Mouse (Mus musculus): ENCODE measurements around the gene Afmid. TPM values are rescaled to one million over a fixed set of nuclear protein-coding genes. Genes with fewer than 3 reads are reported as not detected.

Gene Afmid
- polyA plus RNA-seq, 1 experiment from 2014 or later, result 5.7 TPM

DNA sequence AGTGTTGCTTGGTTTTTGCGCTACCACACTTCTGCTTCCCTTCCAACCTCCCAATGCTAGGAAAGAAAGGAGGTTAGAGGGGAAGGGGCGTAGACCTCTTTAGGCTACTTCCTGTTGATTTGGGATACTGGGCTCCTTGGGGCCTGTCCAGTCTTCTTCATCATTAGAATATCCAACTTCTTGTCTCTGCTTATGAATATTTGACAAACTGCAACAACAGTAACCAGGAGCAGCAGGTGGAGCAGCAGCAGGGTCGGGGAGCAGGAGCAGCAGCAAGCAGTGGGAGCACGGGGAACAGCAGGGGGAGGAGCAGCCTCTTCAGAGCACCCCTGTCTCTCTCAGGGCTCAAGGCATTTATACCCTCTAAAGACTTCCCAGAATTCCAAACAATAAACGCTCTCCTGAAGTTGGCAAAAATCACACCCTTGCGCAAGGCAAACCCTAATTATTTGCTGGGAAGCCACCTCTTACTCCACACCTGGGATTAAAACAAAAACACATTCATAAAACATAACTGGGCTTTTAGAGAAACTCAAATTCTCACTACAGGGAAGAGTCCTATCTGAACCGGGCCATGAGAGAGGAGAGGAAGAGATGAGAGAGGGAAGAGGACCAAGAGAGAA, 22.0 kb downstream of the Afmid start:
- H3K4me3 ChIP-seq (ENCODE audit: low read depth, low read length), result no peak overlapping the region
- H3K36me3 ChIP-seq (ENCODE audit: control insufficient read depth, insufficient read depth, low read length), result peaks cover 5% of the 10 kb centered on the region; the same call in 1 of the 2 replicates
- WGBS, result 84% methylated on average over 7 of the region's 7 CpGs
- no peaks in the 10 kb centered on the region for H3K27me3 ChIP-seq (replicated peaks; ENCODE audit: control insufficient read depth, insufficient read depth, low read length)
- DNase-seq (ENCODE audit: low spot score) (no peak), ATAC-seq (no peak)
- no peak overlapping the region; the same call in 1 of the 2 replicates for H3K4me2 ChIP-seq (ENCODE audit: low read length)
- H3K9me3 ChIP-seq (replicated peaks; ENCODE audit: control insufficient read depth, low read length), result no peaks in the 10 kb centered on the region
- H3K4me1 ChIP-seq (ENCODE audit: control insufficient read depth, insufficient read depth, low read length), result peaks cover 15% of the 10 kb centered on the region
- peak overlapping the region; percentile 98; the same call in 1 of the 2 replicates for H3K27ac ChIP-seq (ENCODE audit: low read depth, low read length)
- H3K9ac ChIP-seq (ENCODE audit: low read length), result peak overlapping the region; percentile 93

DNA sequence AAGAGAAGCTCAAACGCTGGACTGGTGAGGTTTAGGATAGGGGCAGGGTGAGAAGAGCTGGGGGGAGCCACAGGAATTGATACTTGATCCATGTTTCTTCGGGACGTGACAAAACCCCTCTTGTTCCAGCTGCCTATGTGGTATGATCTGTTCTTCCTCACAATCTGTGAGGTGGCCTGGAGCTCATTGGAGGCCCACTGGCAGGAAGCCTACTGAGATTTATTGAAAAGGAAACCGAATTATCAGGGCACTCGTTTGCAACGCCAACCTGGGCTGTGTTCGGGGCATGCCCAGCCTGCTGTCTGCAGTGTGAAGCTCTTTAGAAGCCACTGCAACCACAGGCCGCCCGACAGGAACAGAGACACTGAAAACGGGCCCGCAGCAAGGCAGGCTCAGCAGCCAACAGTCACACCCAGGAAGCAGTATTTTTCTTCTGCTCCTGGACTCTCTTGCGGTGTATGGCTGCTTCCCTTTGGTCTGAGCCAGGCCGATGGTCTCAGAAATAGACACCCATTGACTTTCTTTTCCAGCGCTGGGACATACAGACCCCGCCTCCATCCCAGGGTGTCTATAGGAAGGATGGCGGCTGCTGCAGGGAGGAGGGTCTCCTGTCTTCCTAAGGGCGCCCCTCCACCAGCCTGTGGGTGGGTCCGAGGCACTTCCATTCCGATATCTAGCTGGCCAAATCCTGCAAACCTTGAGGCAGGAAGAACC, 22.7 kb downstream of the Afmid start:
- DNase-seq (ENCODE audit: low spot score) (no peak), ATAC-seq (peak; percentile 90)
- H3K9ac ChIP-seq (ENCODE audit: low read length), result peak overlapping the region; percentile 93
- 7% methylated on average over 19 of the region's 19 CpGs for WGBS
- peak overlapping the region; percentile 64 for H3K4me3 ChIP-seq (ENCODE audit: low read depth, low read length)
- peaks cover 15% of the 10 kb centered on the region for H3K4me1 ChIP-seq (ENCODE audit: control insufficient read depth, insufficient read depth, low read length)
- peak overlapping the region; percentile 98 for H3K27ac ChIP-seq (ENCODE audit: low read depth, low read length)
- H3K36me3 ChIP-seq (ENCODE audit: control insufficient read depth, insufficient read depth, low read length), result peaks cover 12% of the 10 kb centered on the region; the same call in 1 of the 2 replicates
- no peaks in the 10 kb centered on the region for H3K9me3 ChIP-seq (replicated peaks; ENCODE audit: control insufficient read depth, low read length)
- peak overlapping the region; percentile 84 for H3K4me2 ChIP-seq (ENCODE audit: low read length)
- no peaks in the 10 kb centered on the region for H3K27me3 ChIP-seq (replicated peaks; ENCODE audit: control insufficient read depth, insufficient read depth, low read length)

DNA sequence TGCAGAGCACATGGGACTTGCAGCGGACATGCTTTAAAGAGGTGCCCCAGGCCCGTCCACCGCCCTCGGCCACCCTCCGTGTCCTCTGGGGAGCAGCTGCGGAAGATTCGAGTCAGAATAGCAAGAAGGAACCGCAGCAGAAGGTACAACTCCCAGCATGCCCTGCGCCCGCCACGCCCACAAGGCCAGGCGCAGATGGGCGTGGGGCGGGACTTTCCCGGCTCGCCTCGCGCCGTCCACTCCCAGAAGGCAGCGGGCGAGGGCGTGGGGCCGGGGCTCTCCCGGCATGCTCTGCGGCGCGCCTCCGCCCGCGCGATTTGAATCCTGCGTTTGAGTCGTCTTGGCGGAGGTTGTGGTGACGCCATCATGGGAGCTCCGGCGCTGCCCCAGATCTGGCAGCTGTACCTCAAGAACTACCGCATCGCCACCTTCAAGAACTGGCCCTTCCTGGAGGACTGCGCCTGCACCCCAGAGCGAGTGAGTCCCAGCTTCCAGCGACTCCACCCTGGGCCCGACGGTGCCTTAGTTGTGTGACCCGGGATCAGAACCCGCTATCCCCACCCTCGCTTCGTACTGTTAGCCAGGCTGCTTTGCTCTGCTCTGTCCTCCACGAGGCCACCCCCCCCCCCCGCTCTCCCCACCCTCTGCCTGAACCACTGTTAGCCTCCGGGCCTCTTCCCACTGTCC, 23.4 kb downstream of the Afmid start, which contains the start of gene Birc5:
Gene Birc5 (plus strand): TSS at position 267 of the 687 bp plus-strand sequence.
- H3K4me3 ChIP-seq (ENCODE audit: low read depth, low read length), result peak within 1 kb of the TSS; percentile 64
- H3K9ac ChIP-seq (ENCODE audit: low read length), result peak within 1 kb of the TSS; percentile 93
- H3K4me2 ChIP-seq (ENCODE audit: low read length), result peak within 1 kb of the TSS; percentile 84
- H3K4me1 ChIP-seq (ENCODE audit: control insufficient read depth, insufficient read depth, low read length), result peaks cover 15% of the 10 kb centered on the region
- DNase-seq (ENCODE audit: low spot score), result peak; percentile 98
- H3K36me3 ChIP-seq (ENCODE audit: control insufficient read depth, insufficient read depth, low read length), result peaks cover 19% of the 10 kb centered on the region
- H3K27ac ChIP-seq (ENCODE audit: low read depth, low read length), result peak within 1 kb of the TSS; percentile 98
- under 1% methylated on average over 51 of the region's 51 CpGs for WGBS
- H3K9me3 ChIP-seq (replicated peaks; ENCODE audit: control insufficient read depth, low read length), result no peaks in the 10 kb centered on the region
- ATAC-seq, result peak; percentile 95
- H3K27me3 ChIP-seq (replicated peaks; ENCODE audit: control insufficient read depth, insufficient read depth, low read length), result no peaks in the 10 kb centered on the region

DNA sequence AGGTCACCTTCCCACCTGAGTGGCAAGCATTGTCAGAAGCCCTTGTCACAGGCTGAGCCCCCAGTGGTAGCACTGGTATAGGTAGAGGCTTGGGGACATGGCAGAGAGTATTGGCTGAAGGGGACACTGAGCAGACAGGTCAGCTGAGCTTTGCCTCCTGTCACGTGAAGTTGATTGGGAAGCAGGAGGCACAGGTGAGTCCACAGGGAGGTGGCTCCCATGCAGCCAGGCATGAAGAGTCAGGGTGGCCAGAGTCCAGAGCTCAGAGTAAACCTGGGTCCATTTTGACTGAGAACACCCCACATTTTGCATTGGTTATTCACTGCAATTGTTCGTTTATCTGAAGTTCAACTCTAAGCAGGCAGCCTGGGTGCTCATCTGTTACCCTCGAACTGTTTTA, 27.2 kb downstream of the Afmid start:
- H3K27me3 ChIP-seq (replicated peaks; ENCODE audit: control insufficient read depth, insufficient read depth, low read length), result no peaks in the 10 kb centered on the region
- peaks cover 15% of the 10 kb centered on the region for H3K4me1 ChIP-seq (ENCODE audit: control insufficient read depth, insufficient read depth, low read length)
- no peak overlapping the region for H3K27ac ChIP-seq (ENCODE audit: low read depth, low read length)
- ATAC-seq (no peak), DNase-seq (ENCODE audit: low spot score) (no peak)
- H3K36me3 ChIP-seq (ENCODE audit: control insufficient read depth, insufficient read depth, low read length), result peaks cover 52% of the 10 kb centered on the region
- H3K4me3 ChIP-seq (ENCODE audit: low read depth, low read length), result no peak overlapping the region
- WGBS, result 95% methylated on average over 3 of the region's 3 CpGs
- H3K4me2 ChIP-seq (ENCODE audit: low read length), result no peak overlapping the region
- no peaks in the 10 kb centered on the region for H3K9me3 ChIP-seq (replicated peaks; ENCODE audit: control insufficient read depth, low read length)
- no peak overlapping the region for H3K9ac ChIP-seq (ENCODE audit: low read length)

DNA sequence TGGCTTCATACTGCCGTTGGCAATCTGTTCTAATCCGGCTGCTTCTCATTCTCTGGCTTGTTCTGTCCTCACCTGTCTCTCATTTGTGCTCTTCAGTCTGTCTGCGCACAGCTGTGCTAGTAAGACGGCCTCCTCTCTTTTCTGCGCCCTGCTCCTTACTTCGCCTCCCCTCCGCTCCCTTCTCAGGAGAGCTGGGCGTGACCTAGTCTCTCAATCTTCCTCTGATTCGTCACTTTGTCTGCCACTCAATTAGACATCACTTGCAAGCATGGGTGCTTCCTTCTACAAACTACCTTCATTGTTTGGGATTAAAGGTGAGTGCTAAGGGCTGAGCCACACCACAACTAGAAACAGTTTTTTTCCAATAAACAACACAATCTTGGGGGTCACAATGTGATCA, 28.5 kb downstream of the Afmid start:
- no peak overlapping the region for H3K4me3 ChIP-seq (ENCODE audit: low read depth, low read length)
- DNase-seq (ENCODE audit: low spot score) (no peak), ATAC-seq (no peak)
- no peak overlapping the region for H3K4me2 ChIP-seq (ENCODE audit: low read length)
- no peaks in the 10 kb centered on the region for H3K9me3 ChIP-seq (replicated peaks; ENCODE audit: control insufficient read depth, low read length)
- H3K36me3 ChIP-seq (ENCODE audit: control insufficient read depth, insufficient read depth, low read length), result peaks cover 52% of the 10 kb centered on the region
- H3K27ac ChIP-seq (ENCODE audit: low read depth, low read length), result no peak overlapping the region
- no peak overlapping the region for H3K9ac ChIP-seq (ENCODE audit: low read length)
- WGBS, result 92% methylated on average over 9 of the region's 9 CpGs
- H3K27me3 ChIP-seq (replicated peaks; ENCODE audit: control insufficient read depth, insufficient read depth, low read length), result no peaks in the 10 kb centered on the region
- H3K4me1 ChIP-seq (ENCODE audit: control insufficient read depth, insufficient read depth, low read length), result peaks cover 11% of the 10 kb centered on the region

DNA sequence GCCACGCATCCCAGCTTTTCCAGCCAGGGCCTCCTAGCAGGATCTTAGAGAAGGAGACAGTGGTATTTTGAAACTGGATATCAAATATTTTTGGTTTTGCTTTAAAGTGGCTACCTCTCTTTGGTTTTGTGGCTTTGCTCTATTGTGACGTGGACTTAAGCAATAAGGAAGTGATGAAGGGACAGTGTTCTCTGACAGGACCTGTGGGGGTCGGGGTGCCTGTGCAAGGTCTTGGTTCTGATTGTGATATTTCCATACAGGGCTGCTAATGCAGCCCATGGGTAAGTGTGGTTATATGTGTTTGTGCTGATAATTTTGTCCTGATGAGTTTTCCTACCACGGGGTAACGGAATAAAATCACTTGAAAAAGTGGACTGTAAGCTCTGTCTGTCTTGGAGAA, 29.6 kb downstream of the Afmid start:
- H3K36me3 ChIP-seq (ENCODE audit: control insufficient read depth, insufficient read depth, low read length), result peaks cover 52% of the 10 kb centered on the region
- WGBS, result 94% methylated on average over 5 of the region's 5 CpGs
- no peaks in the 10 kb centered on the region for H3K9me3 ChIP-seq (replicated peaks; ENCODE audit: control insufficient read depth, low read length)
- H3K9ac ChIP-seq (ENCODE audit: low read length), result no peak overlapping the region
- peaks cover 2% of the 10 kb centered on the region for H3K4me1 ChIP-seq (ENCODE audit: control insufficient read depth, insufficient read depth, low read length)
- DNase-seq (ENCODE audit: low spot score) (no peak), ATAC-seq (no peak)
- H3K4me2 ChIP-seq (ENCODE audit: low read length), result no peak overlapping the region
- H3K27me3 ChIP-seq (replicated peaks; ENCODE audit: control insufficient read depth, insufficient read depth, low read length), result peaks cover 4% of the 10 kb centered on the region; the same call in 1 of the 2 replicates
- no peak overlapping the region for H3K4me3 ChIP-seq (ENCODE audit: low read depth, low read length)
- no peak overlapping the region for H3K27ac ChIP-seq (ENCODE audit: low read depth, low read length)

DNA sequence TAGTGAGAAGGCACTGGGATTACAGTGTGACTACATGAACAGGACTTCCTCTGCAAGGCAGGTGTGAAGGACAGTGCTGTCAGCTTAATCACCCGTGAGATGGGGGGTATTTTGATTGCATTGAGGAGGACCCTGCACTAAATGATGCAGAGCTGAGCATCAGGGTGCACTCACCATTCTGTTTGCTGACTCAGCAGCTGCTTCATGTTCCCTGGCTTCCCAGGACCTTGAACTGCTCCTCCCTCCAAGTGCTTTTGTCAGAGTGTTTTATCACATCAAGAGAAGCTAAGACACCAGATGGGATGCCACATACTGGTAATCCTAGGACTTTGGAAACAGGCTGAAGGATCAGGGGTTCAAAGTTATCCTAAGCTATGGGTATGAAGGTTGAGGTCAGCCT, 30.3 kb downstream of the Afmid start:
- 92% methylated on average over 1 of the region's 1 CpGs for WGBS
- no peak for DNase-seq (ENCODE audit: low spot score)
- H3K36me3 ChIP-seq (ENCODE audit: control insufficient read depth, insufficient read depth, low read length), result peaks cover 52% of the 10 kb centered on the region

DNA sequence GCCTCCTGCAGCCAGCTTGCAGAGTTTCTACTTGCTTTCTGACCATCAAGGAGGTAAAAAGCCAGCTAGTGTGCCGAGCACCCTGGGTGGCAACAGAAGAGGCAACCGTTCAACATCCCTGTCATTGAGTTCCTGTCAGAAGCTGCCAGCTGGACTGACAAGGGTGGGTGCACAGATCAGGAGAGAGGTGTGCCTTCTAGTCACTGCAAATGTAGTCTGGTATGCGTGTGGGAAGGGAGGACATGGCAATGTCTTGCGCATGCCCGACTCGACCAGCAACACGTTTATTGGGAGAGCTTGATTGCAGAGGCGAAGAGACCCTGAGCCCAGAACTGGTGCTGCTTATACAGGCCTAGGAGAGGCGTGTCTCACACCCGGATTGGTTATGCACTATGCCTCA, 31.7 kb downstream of the Afmid start:
- WGBS, result 91% methylated on average over 10 of the region's 10 CpGs
- no peak overlapping the region for H3K4me2 ChIP-seq (ENCODE audit: low read length)
- no peak overlapping the region for H3K27ac ChIP-seq (ENCODE audit: low read depth, low read length)
- no peaks in the 10 kb centered on the region for H3K9me3 ChIP-seq (replicated peaks; ENCODE audit: control insufficient read depth, low read length)
- no peak overlapping the region for H3K9ac ChIP-seq (ENCODE audit: low read length)
- H3K27me3 ChIP-seq (replicated peaks; ENCODE audit: control insufficient read depth, insufficient read depth, low read length), result peaks cover 16% of the 10 kb centered on the region; the same call in 1 of the 2 replicates
- no peak for DNase-seq (ENCODE audit: low spot score)
- H3K36me3 ChIP-seq (ENCODE audit: control insufficient read depth, insufficient read depth, low read length), result peaks cover 49% of the 10 kb centered on the region
- ATAC-seq, result no peak
- H3K4me3 ChIP-seq (ENCODE audit: low read depth, low read length), result no peak overlapping the region
- H3K4me1 ChIP-seq (ENCODE audit: control insufficient read depth, insufficient read depth, low read length), result no peaks in the 10 kb centered on the region

More for the DNA sequence above, 30.3 kb downstream of the Afmid start:
- no peak overlapping the region for H3K4me2 ChIP-seq (ENCODE audit: low read length)
- no peak overlapping the region for H3K4me3 ChIP-seq (ENCODE audit: low read depth, low read length)
- no peak overlapping the region for H3K9ac ChIP-seq (ENCODE audit: low read length)
- H3K27me3 ChIP-seq (replicated peaks; ENCODE audit: control insufficient read depth, insufficient read depth, low read length), result peaks cover 6% of the 10 kb centered on the region; the same call in 1 of the 2 replicates
- no peaks in the 10 kb centered on the region for H3K4me1 ChIP-seq (ENCODE audit: control insufficient read depth, insufficient read depth, low read length)
- H3K9me3 ChIP-seq (replicated peaks; ENCODE audit: control insufficient read depth, low read length), result no peaks in the 10 kb centered on the region
- no peak for ATAC-seq
- H3K27ac ChIP-seq (ENCODE audit: low read depth, low read length), result no peak overlapping the region

Measured in forebrain, embryonic 14.5 days (tissue).